Mouse (Mus musculus) ES-E14 (cell line): ENCODE results near the gene Tnfaip8l2. TPM values are rescaled to one million over a fixed set of nuclear protein-coding genes. Genes with fewer than 3 reads are reported as not detected.
A peak's percentile ranks its signal among the peaks of the same experiment; 100 is the strongest.

Experiments used
- DNase-seq: peaks from one replicate; pipeline ENCODE4 v3.0.0-alpha.2; 2013; ENCODE audit warnings: low read depth, low spot score
- H3K27ac ChIP-seq: 2 replicates; pipeline ENCODE4 v1.5.1; 2012; ENCODE audit warnings: low read depth, mild to moderate bottlenecking, low read length, moderate library complexity, mixed read lengths; ENCODE audit not compliant: poor library complexity, insufficient read depth, severe bottlenecking
- H3K36me3 ChIP-seq: 2 replicates; pipeline ENCODE4 v1.6.1; 2012; ENCODE audit warnings: mild to moderate bottlenecking, low read length, moderate library complexity, mixed read lengths; ENCODE audit not compliant: control insufficient read depth, poor library complexity, insufficient read depth, severe bottlenecking
- H3K4me1 ChIP-seq, 2 experiments: fragments of 150-350 bp in 1 of 2; sonication (generic) in 1 of 2; 2 replicates each; pipeline ENCODE4 v1.6.1; 2012; ENCODE audit warnings: low read length in 2 of 2, mild to moderate bottlenecking in 1 of 2, mixed read lengths in 1 of 2; ENCODE audit not compliant: control insufficient read depth in 2 of 2, insufficient read depth in 2 of 2, poor library complexity in 1 of 2
- H3K4me3 ChIP-seq, 2 experiments: fragments of 150-350 bp in 1 of 2; sonication (generic) in 1 of 2; 2 replicates each; pipeline ENCODE4 v1.5.1; 2012; ENCODE audit warnings: low read length in 2 of 2, low read depth in 1 of 2, mild to moderate bottlenecking in 1 of 2, mixed read lengths in 1 of 2; ENCODE audit not compliant: insufficient read depth in 1 of 2, poor library complexity in 1 of 2, severe bottlenecking in 1 of 2
- H3K9ac ChIP-seq: 2 replicates; pipeline ENCODE4 v1.6.1; 2012; ENCODE audit warnings: low read depth, mild to moderate bottlenecking, low read length, mixed read lengths; ENCODE audit not compliant: poor library complexity, insufficient read depth, severe bottlenecking
- H3K9me3 ChIP-seq: fragments of 150-350 bp; sonication (generic); 2 replicates; pipeline ENCODE4 v1.6.1; 2012; ENCODE audit warnings: low read depth, mild to moderate bottlenecking, low read length; ENCODE audit not compliant: control insufficient read depth, insufficient read depth
- CHD2 ChIP-seq: IDR thresholded peaks from 2 replicates; pipeline ENCODE4 v1.6.1; 2014; ENCODE audit warnings: mild to moderate bottlenecking, low read depth, low read length, inconsistent platforms
- HCFC1 ChIP-seq: IDR thresholded peaks from 2 replicates; pipeline ENCODE4 v1.6.1; 2012; ENCODE audit warnings: low read length, inconsistent platforms, borderline replicate concordance; ENCODE audit not compliant: insufficient read depth
- MAFK ChIP-seq: IDR thresholded peaks from 2 replicates; pipeline ENCODE4 v1.6.1; 2014; ENCODE audit warnings: mild to moderate bottlenecking, low read depth, low read length, inconsistent platforms; ENCODE audit not compliant: insufficient read depth
- ZC3H11A ChIP-seq: IDR thresholded peaks from 2 replicates; pipeline ENCODE4 v1.6.1; 2012; ENCODE audit warnings: low read depth, mild to moderate bottlenecking, inconsistent platforms, low read length, borderline replicate concordance
- ZNF384 ChIP-seq: IDR thresholded peaks from 2 replicates; pipeline ENCODE4 v1.6.1; 2012; ENCODE audit warnings: low read depth, low read length, inconsistent platforms
- in situ Hi-C, 2 experiments: fragments of 600-800 bp; cut with MboI; formaldehyde crosslinking; loops; one replicate each; pipeline ENCODE4 v1.15.1; 2025; ENCODE audit warnings: low sequenced_read_pairs in 2 of 2, inconsistent platforms in 1 of 2; ENCODE audit not compliant: unreplicated experiment in 2 of 2
- total RNA-seq: library from RNA; depleted of rRNA; stranded (reverse); fragments of 300-350 nt; gene quantifications from 2 replicates; pipeline ENCODE4 v1.2.3, GENCODE M21; 2012

Gene Tnfaip8l2
- total RNA-seq, 1 experiment, result 1.0 TPM

GRCm38 (mm10) chr3:95161618-95162344 lies 19.6 kb upstream of the Tnfaip8l2 start:
- H3K4me1 ChIP-seq, result peaks cover 4 to 23% of the 10 kb centered on the region in 2 experiments
- in situ Hi-C loops, result no loop called here
- no peaks in the 10 kb centered on the region for H3K9me3 ChIP-seq
- H3K4me3 ChIP-seq, result peak overlapping the region; percentile 80 to 86
- no peaks in the 10 kb centered on the region for H3K36me3 ChIP-seq
- no peak overlapping the region; the same call in 1 of the 2 replicates for H3K27ac ChIP-seq
- H3K9ac ChIP-seq, result peak overlapping the region; percentile 45; the same call in 1 of the 2 replicates
- peak; percentile 20 for DNase-seq
- TF ChIP-seq MAFK (no peak), ZC3H11A (no peak), ZNF384 (no peak), HCFC1 (no peak), CHD2 (no peak)

- no peaks in the 10 kb centered on the region for H3K36me3 ChIP-seq
- H3K4me3 ChIP-seq, result peak overlapping the region; percentile 80 to 86
- in situ Hi-C loops, result no loop called here
- no peaks in the 10 kb centered on the region for H3K9me3 ChIP-seq
- H3K27ac ChIP-seq, result no peak overlapping the region
- peak overlapping the region; percentile 9; the same call in 1 of the 2 replicates for H3K9ac ChIP-seq
- H3K4me1 ChIP-seq, result peaks cover 4 to 23% of the 10 kb centered on the region in 2 experiments
- peak; percentile 13 for DNase-seq
- TF ChIP-seq ZNF384, result no peak
- no peak for TF ChIP-seq MAFK
- no peak for TF ChIP-seq ZC3H11A
- no peak for TF ChIP-seq HCFC1
- TF ChIP-seq CHD2, result no peak
These were observed 18.9 kb upstream of the Tnfaip8l2 start for GRCm38 (mm10) chr3:95161041-95161551.

DNA sequence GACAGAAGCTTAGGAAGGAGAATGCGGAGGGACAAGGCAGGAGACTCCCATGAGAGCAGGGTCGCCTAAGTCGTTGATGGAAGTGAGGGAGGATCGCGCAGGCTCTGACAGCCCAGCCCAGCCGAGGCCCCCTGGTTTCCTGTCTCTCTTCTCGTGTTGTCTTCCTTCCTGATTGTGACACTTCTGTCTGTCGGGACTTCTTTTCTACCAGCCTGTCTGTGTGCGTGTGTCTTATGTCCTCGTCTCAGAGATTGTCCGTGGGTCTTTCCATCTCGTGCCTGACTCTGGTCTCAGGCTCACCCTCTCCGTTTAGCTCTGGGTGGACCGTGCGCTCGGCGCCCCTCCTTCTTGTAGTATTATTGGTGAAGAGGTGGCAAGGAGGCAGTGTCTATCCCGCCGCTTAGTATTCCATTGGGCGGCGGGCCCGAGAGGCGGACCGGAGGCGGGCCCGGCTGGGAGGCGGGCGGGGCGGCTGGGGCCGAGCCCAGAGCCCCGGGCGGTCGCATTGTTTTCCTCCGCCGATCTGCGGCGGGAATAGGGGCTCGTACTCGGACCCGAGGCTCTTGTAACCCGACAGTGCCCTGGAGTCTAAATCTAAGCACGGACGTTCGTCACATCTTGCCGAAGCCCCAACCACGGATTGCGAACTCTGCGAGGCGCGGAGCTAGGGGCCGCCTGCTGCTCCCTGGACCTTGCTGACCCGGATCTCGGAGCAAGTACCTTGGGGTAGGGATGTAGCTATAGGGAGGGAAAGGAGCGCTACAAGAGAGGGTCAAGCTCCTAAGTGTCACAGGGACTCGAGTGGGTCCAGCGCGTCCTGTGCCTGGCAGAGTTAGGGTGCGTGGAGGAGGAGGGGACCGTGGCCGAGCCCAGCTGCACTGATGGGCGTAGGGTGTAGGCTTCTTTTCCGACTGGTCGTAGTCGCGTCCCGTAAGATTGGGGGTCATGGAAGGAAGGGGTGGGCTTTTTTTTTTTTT lies 18.1 kb upstream of the Tnfaip8l2 start, which contains the start of gene Sema6c:
TSS of gene Sema6c (plus strand) at position 471 of the 977 bp plus-strand sequence.
- Histone ChIP-seq H3K4me1 (peaks cover 4 to 23% of the 10 kb centered on the region in 2 experiments), H3K4me3 (peak within 1 kb of the TSS; percentile 80 to 86), H3K36me3 (no peaks in the 10 kb centered on the region), H3K9me3 (no peaks in the 10 kb centered on the region), H3K9ac (peak within 1 kb of the TSS; percentile 67), H3K27ac (no peak within 1 kb of the TSS)
- DNase-seq, result peak; percentile 63
- no peak for TF ChIP-seq ZC3H11A
- TF ChIP-seq HCFC1, result no peak
- peak; percentile 79 for TF ChIP-seq ZNF384
- in situ Hi-C loops, result no loop called here

DNA sequence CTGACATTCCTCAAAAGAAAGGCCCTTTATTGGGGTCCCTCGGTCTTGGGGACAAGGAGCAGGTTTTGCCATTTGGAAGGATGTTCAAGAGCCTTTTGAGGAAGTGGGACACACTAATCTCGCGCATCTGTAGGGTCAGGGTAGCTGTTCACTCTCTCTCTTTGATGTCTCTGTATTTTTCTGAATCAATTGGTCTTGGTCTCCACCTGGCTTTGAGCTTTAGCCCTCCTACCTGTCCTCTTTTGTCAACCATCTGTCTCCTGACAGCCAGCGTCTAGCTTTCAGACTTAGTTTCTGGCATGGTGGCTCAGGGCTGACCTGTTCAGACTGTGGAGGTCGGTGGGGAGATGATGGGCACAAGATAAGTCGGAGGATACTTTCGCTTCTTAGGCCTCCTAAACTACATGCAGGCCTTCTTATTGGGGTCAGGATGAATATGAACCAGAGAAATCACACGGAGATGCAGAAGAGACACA lies 17.4 kb upstream of the Tnfaip8l2 start:
- peaks cover 4 to 23% of the 10 kb centered on the region in 2 experiments for H3K4me1 ChIP-seq
- TF ChIP-seq ZC3H11A, result no peak
- no peak for TF ChIP-seq ZNF384
- TF ChIP-seq HCFC1, result no peak
- no peak for TF ChIP-seq MAFK
- no peak for TF ChIP-seq CHD2
- peak overlapping the region; percentile 51 to 81; a peak in 3 of 4 replicates for H3K4me3 ChIP-seq
- H3K27ac ChIP-seq, result no peak overlapping the region
- H3K9ac ChIP-seq, result no peak overlapping the region
- DNase-seq, result no peak
- no peaks in the 10 kb centered on the region for H3K36me3 ChIP-seq
- in situ Hi-C loops, result no loop called here
- H3K9me3 ChIP-seq, result no peaks in the 10 kb centered on the region
